Mouse (Mus musculus) lung, adult 2 months (tissue): ENCODE measurements around the gene Ccdc27.

ENCODE experiments used
- CTCF ChIP-seq: fragments of 200-500 bp; IDR thresholded peaks from 2 replicates; pipeline ENCODE4 v1.5.1; 2011; ENCODE audit warnings: mild to moderate bottlenecking, low read length, control low read depth; ENCODE audit not compliant: insufficient read depth
- POLR2A ChIP-seq: fragments of 200-500 bp; IDR thresholded peaks from 2 replicates; pipeline ENCODE4 v1.6.1; 2011; ENCODE audit warnings: low read depth, mild to moderate bottlenecking, control low read depth, low read length, borderline replicate concordance; ENCODE audit errors: extremely low read depth

- no peak for TF ChIP-seq POLR2A
- TF ChIP-seq CTCF: no peak
Observed at GRCm38 (mm10) chr4:153979243-153979642, 63.2 kb downstream of the Ccdc27 start.
